Mouse (Mus musculus): ENCODE data around the gene A830031A19Rik. TPM values are rescaled to one million over a fixed set of nuclear protein-coding genes. Genes with fewer than 3 reads are reported as not detected.

A830031A19Rik gene
- polyA plus RNA-seq, 1 experiment from 2014 or later, result not detected

DNA sequence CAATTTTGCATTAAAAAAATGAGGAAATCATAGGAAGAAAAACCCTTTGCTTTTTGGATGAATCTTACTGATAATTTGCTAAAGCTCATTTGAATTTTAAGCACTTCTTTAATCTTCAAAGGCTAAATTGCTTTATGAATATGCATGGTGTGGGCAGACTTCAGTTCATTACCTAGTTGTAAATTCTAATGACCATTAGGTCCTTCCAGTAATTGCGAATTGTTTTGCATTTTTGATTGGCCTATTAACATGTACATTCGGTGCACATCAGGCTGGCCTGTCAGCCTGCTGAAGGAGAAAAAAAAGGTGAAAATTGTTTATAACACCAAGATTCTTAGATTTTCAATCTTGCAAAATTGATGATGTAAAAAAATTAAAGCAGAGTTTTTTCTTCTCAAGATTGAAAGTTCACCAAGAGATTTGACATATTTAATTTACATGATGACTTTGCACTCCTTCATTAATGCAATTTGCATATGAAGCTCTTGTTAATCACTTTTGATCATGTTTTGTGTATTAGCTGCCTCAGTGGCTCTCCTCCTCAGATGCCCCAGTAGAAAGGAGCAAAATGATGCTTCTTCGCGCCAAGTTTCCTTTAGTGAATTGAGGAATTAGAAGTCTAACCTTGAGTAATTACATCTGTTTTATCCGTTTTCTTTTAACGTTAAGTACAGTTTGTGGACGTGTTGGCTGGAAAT lies 21.0 kb upstream of the A830031A19Rik start:
- peaks cover 87% of the 10 kb centered on the region for H3K4me1 ChIP-seq (replicated peaks)
- no peak for ATAC-seq (ENCODE audit: insufficient number of reproducible peaks, insufficient read depth, low FRiP score, low TSS enrichment, low read depth)
- H3K9me3 ChIP-seq, result no peaks in the 10 kb centered on the region
- 35% methylated on average over 7 of the region's 7 CpGs for WGBS
- peaks cover 21% of the 10 kb centered on the region for H3K36me3 ChIP-seq
- H3K4me2 ChIP-seq, result peak overlapping the region; percentile 39
- no peak overlapping the region for H3K9ac ChIP-seq (replicated peaks)
- H3K27me3 ChIP-seq, result no peaks in the 10 kb centered on the region
- H3K27ac ChIP-seq, result no peak overlapping the region
- no peak overlapping the region for H3K4me3 ChIP-seq (replicated peaks)

DNA sequence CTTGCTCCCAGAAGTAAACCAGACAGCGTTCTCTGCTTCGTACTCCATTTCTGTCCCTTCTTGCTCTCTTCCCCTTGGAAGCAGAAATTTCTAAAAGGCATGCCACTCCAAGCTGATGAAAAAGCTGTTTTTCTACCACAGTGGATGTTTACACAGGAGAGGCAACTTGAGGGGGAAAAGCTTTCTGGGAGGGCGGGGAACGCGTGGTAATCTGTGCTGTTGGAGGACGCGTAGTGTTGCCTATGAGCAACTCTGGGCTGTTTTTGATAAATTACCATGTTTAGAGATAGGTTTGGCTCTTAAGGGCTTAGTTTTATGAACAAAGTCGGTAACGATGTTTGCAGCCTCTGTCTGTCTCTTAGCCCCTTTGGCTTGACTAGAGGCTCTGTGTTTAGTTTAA lies 20.4 kb upstream of the A830031A19Rik start:
- no peak for ATAC-seq (ENCODE audit: insufficient number of reproducible peaks, insufficient read depth, low FRiP score, low TSS enrichment, low read depth)
- Histone ChIP-seq H3K27me3 (no peaks in the 10 kb centered on the region), H3K27ac (no peak overlapping the region), H3K4me3 (replicated peaks) (no peak overlapping the region), H3K36me3 (peaks cover 18% of the 10 kb centered on the region), H3K4me1 (replicated peaks) (peaks cover 85% of the 10 kb centered on the region), H3K9me3 (no peaks in the 10 kb centered on the region), H3K4me2 (peak overlapping the region; percentile 15), H3K9ac (replicated peaks) (no peak overlapping the region)
- 42% methylated on average over 9 of the region's 9 CpGs for WGBS

DNA sequence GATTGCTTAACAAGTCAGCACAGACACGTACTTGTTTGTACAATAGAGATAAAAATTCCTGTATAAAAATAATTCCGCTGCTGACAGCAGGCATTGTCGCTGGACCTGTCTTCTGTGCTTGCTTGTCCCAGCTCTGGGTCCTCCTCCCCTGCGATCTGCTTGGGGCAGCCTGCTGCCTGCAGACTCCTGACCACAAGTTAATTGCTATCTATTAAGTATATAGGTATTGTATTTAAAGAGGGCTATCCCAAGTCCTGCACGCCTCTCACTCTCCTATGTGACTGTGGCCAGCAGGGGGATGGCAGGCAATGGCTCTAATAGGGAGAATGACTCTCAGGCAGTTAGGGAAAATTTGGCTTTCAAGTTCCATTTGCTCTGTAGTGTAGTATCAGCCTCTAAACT lies 19.2 kb upstream of the A830031A19Rik start:
- 57% methylated on average over 5 of the region's 5 CpGs for WGBS
- no peak for ATAC-seq (ENCODE audit: insufficient number of reproducible peaks, insufficient read depth, low FRiP score, low TSS enrichment, low read depth)

DNA sequence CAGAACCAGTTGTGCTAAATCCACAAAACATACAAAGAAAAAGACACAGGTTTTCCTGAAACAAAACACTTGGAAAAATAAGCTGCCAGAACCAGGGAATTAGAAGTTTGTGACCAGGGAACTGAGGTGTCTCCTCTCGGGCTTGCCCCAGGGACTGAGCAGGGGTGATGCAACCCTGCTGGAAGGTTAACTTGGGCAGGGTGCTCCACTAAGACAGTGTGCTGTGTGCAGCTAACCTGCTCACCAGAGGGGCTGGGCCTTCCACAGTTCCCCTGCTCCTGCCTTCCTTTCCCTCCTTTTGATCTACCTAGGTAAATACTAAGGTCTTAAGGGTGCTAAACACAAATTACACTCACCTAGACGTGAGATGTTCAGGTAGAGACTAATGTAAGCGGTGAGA lies 17.8 kb upstream of the A830031A19Rik start:
- Histone ChIP-seq H3K27ac (0 out of 2 replicates have a peak overlapping the region, but pooled peaks have one; percentile 35), H3K9ac (replicated peaks) (0 out of 2 replicates have a peak overlapping the region, but pooled peaks have one; percentile 27), H3K4me2 (no peak overlapping the region), H3K36me3 (peaks cover 43% of the 10 kb centered on the region), H3K27me3 (no peaks in the 10 kb centered on the region), H3K4me1 (replicated peaks) (peaks cover 79% of the 10 kb centered on the region), H3K4me3 (replicated peaks) (no peak overlapping the region), H3K9me3 (no peaks in the 10 kb centered on the region)
- 48% methylated on average over 3 of the region's 3 CpGs for WGBS
- no peak for ATAC-seq (ENCODE audit: insufficient number of reproducible peaks, insufficient read depth, low FRiP score, low TSS enrichment, low read depth)

More for the DNA sequence above, 19.2 kb upstream of the A830031A19Rik start:
- peaks cover 28% of the 10 kb centered on the region for H3K36me3 ChIP-seq
- no peak overlapping the region for H3K4me3 ChIP-seq (replicated peaks)
- peaks cover 84% of the 10 kb centered on the region for H3K4me1 ChIP-seq (replicated peaks)
- H3K27me3 ChIP-seq, result no peaks in the 10 kb centered on the region
- H3K4me2 ChIP-seq, result no peak overlapping the region
- H3K9me3 ChIP-seq, result no peaks in the 10 kb centered on the region
- no peak overlapping the region for H3K27ac ChIP-seq
- no peak overlapping the region for H3K9ac ChIP-seq (replicated peaks)

DNA sequence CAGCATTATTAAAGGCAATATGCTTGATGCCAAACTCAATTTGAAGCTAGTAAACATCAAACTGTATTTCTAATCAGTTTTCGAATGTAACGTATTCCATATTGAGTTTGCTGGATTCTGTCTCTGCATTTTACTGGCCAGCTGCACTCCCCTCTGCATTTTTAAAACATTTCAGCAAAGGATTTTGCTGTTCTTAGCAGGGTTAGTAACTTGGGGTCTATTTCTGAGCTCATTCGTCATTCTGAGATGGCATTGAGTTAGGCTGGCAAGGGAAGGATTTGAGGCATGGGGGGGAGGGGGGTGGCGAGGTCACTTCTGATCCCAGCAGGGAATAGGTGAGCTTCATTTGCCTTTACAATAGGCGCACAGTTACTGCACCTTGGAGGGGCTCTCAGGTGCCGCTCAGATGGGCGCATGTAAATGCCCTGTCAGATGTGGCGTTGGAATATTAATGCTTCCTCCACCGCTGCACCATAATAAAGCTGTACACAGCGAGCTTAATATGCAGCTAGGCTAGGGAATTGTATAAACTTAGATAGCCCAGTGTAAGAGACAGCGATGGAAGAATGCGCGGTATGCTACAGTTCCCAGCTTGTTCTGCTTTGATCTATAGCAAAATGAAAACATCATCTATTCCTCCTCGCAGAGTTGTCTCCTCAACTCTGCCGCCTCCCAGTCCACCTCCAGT lies 16.7 kb upstream of the A830031A19Rik start:
- peaks cover 72% of the 10 kb centered on the region for H3K4me1 ChIP-seq (replicated peaks)
- peaks cover 54% of the 10 kb centered on the region for H3K36me3 ChIP-seq
- H3K27me3 ChIP-seq, result no peaks in the 10 kb centered on the region
- no peak overlapping the region for H3K27ac ChIP-seq
- H3K4me3 ChIP-seq (replicated peaks), result no peak overlapping the region
- ATAC-seq (ENCODE audit: insufficient number of reproducible peaks, insufficient read depth, low FRiP score, low TSS enrichment, low read depth), result no peak
- WGBS, result 27% methylated on average over 15 of the region's 15 CpGs
- no peak overlapping the region for H3K9ac ChIP-seq (replicated peaks)
- no peaks in the 10 kb centered on the region for H3K9me3 ChIP-seq
- peak overlapping the region; percentile 31 for H3K4me2 ChIP-seq

DNA sequence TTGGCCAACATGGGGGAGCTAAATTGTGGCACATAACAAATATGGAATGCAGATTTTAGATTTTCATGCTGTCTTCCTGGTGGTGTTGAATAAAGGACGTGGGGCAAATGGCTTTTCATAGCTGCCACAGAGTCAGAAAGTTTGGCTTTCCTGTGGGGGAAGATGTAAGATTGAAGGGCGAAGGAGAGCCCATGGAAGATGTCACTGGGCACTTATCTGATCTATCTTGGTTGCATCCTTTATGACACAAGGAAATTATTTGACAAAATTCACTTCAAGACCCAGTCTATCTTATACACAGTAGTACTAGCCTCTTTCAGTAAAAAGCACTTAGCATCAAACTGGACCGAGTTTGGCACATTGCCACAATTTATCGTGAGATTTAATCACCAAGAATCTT lies 15.6 kb upstream of the A830031A19Rik start:
- Histone ChIP-seq H3K4me2 (no peak overlapping the region), H3K4me1 (replicated peaks) (peaks cover 73% of the 10 kb centered on the region)
- no peak for ATAC-seq (ENCODE audit: insufficient number of reproducible peaks, insufficient read depth, low FRiP score, low TSS enrichment, low read depth)

DNA sequence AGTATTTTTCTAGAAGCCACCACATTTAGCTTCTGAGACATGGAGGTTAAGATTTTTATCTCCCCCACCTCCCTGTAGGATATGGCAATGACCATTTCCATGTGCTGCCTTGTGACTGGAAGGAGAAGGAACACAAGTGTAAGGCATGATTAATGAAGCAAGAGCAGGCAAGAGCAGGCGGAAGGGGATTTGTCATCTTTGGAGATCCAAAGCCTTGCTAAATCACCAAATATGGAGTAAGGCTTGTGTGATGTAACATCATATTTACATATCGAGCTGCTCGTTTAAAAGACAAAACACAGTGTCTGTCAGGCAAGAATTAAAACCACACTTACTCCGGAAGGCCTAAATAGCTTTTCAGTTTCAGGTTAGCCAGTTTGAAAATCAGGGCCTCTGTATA lies 12.2 kb upstream of the A830031A19Rik start:
- ATAC-seq (ENCODE audit: insufficient number of reproducible peaks, insufficient read depth, low FRiP score, low TSS enrichment, low read depth), result no peak
- Histone ChIP-seq H3K27me3 (no peaks in the 10 kb centered on the region), H3K27ac (no peak overlapping the region), H3K4me2 (no peak overlapping the region), H3K4me1 (replicated peaks) (peaks cover 72% of the 10 kb centered on the region), H3K36me3 (peaks cover 52% of the 10 kb centered on the region), H3K4me3 (replicated peaks) (no peak overlapping the region), H3K9me3 (no peaks in the 10 kb centered on the region), H3K9ac (replicated peaks) (no peak overlapping the region)
- WGBS, result 84% methylated on average over 4 of the region's 4 CpGs

More for the DNA sequence above, 15.6 kb upstream of the A830031A19Rik start:
- Histone ChIP-seq H3K9me3 (no peaks in the 10 kb centered on the region), H3K9ac (replicated peaks) (no peak overlapping the region), H3K4me3 (replicated peaks) (no peak overlapping the region), H3K27me3 (no peaks in the 10 kb centered on the region), H3K36me3 (peaks cover 65% of the 10 kb centered on the region), H3K27ac (no peak overlapping the region)
- WGBS, result 73% methylated on average over 4 of the region's 4 CpGs

DNA sequence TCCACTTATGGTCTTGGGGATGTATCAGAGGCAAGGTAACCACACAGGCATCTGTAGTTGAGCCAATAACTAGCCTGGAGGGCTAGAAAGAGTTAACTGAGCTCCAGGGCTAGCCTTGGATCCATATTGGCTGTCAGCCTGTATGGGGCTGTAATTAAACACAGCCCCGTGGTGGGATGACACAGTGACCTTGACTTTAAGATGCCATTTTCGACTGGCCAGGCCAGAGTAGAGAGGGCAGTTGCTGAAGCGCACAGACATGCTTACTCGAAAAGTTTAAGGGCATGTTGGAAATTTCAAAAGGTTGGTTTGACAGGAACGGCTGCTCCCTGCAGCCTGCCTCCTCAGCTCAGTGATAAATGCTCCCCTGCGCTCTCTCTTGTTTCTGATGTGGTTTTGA lies 11.1 kb upstream of the A830031A19Rik start:
- WGBS, result 30% methylated on average over 6 of the region's 6 CpGs
- H3K36me3 ChIP-seq, result peaks cover 52% of the 10 kb centered on the region
- no peak overlapping the region for H3K9ac ChIP-seq (replicated peaks)
- H3K27ac ChIP-seq, result 0 out of 2 replicates have a peak overlapping the region, but pooled peaks have one; percentile 53
- no peak overlapping the region for H3K4me2 ChIP-seq
- no peak for ATAC-seq (ENCODE audit: insufficient number of reproducible peaks, insufficient read depth, low FRiP score, low TSS enrichment, low read depth)
- no peaks in the 10 kb centered on the region for H3K27me3 ChIP-seq
- H3K9me3 ChIP-seq, result no peaks in the 10 kb centered on the region
- H3K4me3 ChIP-seq (replicated peaks), result no peak overlapping the region
- peaks cover 64% of the 10 kb centered on the region for H3K4me1 ChIP-seq (replicated peaks)

DNA sequence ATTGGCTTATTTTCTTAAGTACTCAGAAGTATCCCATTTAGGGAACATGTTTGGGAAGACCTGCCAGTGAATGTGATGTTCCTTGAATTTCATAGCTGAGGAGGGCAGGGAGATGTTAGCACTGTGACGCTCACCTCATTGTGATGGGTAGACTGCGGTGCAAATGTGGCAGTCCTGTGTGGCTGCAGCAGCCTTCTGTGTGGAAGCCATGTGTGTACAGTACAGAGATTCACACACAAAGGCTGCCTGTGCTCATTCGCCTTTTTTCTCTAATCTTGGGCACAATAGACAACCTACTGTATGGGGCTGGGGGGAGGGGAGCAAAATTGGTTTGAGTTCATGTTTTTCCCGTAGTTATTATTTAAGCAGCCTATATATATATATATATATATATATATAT lies 9.7 kb upstream of the A830031A19Rik start:
- Histone ChIP-seq H3K9me3 (no peaks in the 10 kb centered on the region), H3K27ac (no peak overlapping the region), H3K4me1 (replicated peaks) (peaks cover 52% of the 10 kb centered on the region), H3K4me2 (peak overlapping the region; percentile 35), H3K4me3 (replicated peaks) (no peak overlapping the region), H3K36me3 (peaks cover 45% of the 10 kb centered on the region), H3K27me3 (no peaks in the 10 kb centered on the region), H3K9ac (replicated peaks) (no peak overlapping the region)
- 72% methylated on average over 4 of the region's 4 CpGs for WGBS
- no peak for ATAC-seq (ENCODE audit: insufficient number of reproducible peaks, insufficient read depth, low FRiP score, low TSS enrichment, low read depth)

DNA sequence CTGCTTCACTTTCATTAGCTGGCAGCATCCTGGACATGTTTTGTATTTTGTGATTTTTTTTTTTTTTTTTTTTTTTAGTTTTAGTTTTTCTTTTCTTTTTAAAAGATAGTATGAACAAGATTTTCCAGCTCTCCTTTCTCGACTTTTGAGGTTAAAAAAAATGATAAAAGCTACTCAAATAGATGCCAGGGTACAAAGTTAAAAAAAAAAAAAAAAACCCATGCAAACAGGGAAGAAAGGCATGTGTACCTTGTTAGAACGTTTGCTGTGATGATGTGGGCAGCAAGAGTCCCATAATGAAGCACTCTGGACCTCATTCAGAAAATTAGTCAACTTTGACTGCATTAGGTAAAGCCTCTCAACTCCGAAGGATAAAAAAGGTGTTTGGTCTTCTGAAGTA lies 9.2 kb upstream of the A830031A19Rik start:
- Histone ChIP-seq H3K4me1 (replicated peaks) (peaks cover 49% of the 10 kb centered on the region), H3K9ac (replicated peaks) (no peak overlapping the region), H3K36me3 (peaks cover 41% of the 10 kb centered on the region), H3K4me2 (peak overlapping the region; percentile 94), H3K4me3 (replicated peaks) (peak overlapping the region; percentile 28), H3K9me3 (no peaks in the 10 kb centered on the region), H3K27me3 (no peaks in the 10 kb centered on the region), H3K27ac (no peak overlapping the region)
- 20% methylated on average over 3 of the region's 3 CpGs for WGBS
- ATAC-seq (ENCODE audit: insufficient number of reproducible peaks, insufficient read depth, low FRiP score, low TSS enrichment, low read depth), result no peak

DNA sequence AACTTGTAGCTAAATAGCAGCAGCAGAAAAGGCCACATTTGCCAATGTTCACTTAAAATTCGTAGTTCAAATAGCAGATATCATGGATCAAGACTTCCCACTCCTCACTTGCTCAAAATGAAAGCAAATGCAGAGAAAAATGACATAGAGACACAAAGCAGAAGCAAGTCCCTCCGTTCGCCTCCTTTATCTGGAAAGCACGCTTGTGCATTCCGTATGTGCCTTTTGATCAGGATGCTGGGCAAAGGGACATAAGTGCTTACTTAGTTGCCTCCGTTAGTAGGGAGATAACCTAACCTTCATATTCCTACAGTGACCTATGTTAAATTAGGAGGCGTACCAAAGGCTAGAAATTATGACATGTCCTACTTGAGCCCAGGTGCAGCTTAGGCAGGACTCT lies 8.6 kb upstream of the A830031A19Rik start:
- Histone ChIP-seq H3K36me3 (peaks cover 34% of the 10 kb centered on the region), H3K4me1 (replicated peaks) (peaks cover 43% of the 10 kb centered on the region), H3K4me3 (replicated peaks) (peak overlapping the region; percentile 28), H3K27ac (peak overlapping the region; percentile 41; the same call in 1 of the 2 replicates), H3K27me3 (no peaks in the 10 kb centered on the region), H3K4me2 (peak overlapping the region; percentile 94), H3K9me3 (no peaks in the 10 kb centered on the region), H3K9ac (replicated peaks) (peak overlapping the region; percentile 50)
- 44% methylated on average over 7 of the region's 7 CpGs for WGBS
- no peak for ATAC-seq (ENCODE audit: insufficient number of reproducible peaks, insufficient read depth, low FRiP score, low TSS enrichment, low read depth)
